Mouse (Mus musculus) lung, adult 18-20 months (tissue): ENCODE measurements at regions not wholly inside any gene's neighbourhood (a gene's known extent, or its start where the extent isn't known, plus 50 kb on each side); places are given as distances from the start of the nearest gene placed in this dataset.

Experiments used
- DNase-seq, 2 experiments: peaks; one replicate each; pipeline ENCODE4 v3.0.0; 2022; ENCODE audit warnings: mixed read lengths in 2 of 2

GRCm38 (mm10) chr1:44388091-44388490 is 163.2 kb upstream of the Gulp1 start:
- no peak for DNase-seq

- DNase-seq, result no peak
Measured at GRCm38 (mm10) chr1:44392141-44392540, 159.2 kb upstream of the Gulp1 start.

GRCm38 (mm10) chr1:44395538-44395937 is 155.8 kb upstream of the Gulp1 start:
- DNase-seq, result no peak

- no peak for DNase-seq
Measured at GRCm38 (mm10) chr1:44398066-44398465, 153.2 kb upstream of the Gulp1 start.

- DNase-seq, result peak in 1 of 2 experiments; percentile 0
Measured at GRCm38 (mm10) chr1:44437822-44438221, 113.5 kb upstream of the Gulp1 start.
